Mouse (Mus musculus) C2C12 (cell line): ENCODE data around the gene Tgif1.

ENCODE experiments used
- CEBPB ChIP-seq: IDR thresholded peaks from one replicate; pipeline ENCODE4 v1.6.1; 2011; ENCODE audit warnings: low read depth, mild to moderate bottlenecking, control low read depth, moderate library complexity
- CTCF ChIP-seq: IDR thresholded peaks from one replicate; pipeline ENCODE4 v1.5.1; 2011; ENCODE audit not compliant: control insufficient read depth, insufficient read depth, insufficient read length
- MAX ChIP-seq: IDR thresholded peaks from one replicate; pipeline ENCODE4 v1.6.1; 2011; ENCODE audit warnings: mild to moderate bottlenecking, control low read depth
- MYOD1 ChIP-seq: IDR thresholded peaks from one replicate; pipeline ENCODE4 v1.6.1; 2011; ENCODE audit warnings: low read depth; ENCODE audit not compliant: control insufficient read depth, insufficient read length
- MYOG ChIP-seq: IDR thresholded peaks from one replicate; pipeline ENCODE4 v1.6.1; 2011; ENCODE audit not compliant: control insufficient read depth, insufficient read length; ENCODE audit errors: extremely low read depth
- USF1 ChIP-seq: IDR thresholded peaks from one replicate; pipeline ENCODE4 v1.6.1; 2011; ENCODE audit warnings: low read depth, mild to moderate bottlenecking, control low read depth, moderate library complexity

DNA sequence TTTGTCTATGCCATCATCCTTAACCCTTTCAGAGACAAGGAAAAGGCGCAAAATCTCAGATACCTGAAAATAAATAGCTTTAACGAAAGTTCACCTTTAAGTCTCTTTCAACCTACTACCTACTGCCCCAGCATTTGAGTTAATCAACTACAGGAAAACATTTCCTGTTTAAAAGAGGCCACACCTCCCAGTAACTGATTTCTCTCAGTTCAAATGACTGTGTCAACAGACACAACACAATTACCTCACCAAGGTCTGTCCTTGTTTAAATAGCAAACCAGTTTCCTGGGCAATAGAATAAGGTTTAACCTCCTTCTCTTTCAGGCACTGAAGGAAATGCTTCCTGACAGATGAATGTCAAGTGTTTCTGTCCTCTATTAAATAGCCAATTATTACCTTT, 7.8 kb downstream of the Tgif1 start:
- TF ChIP-seq CTCF (no peak), MAX (no peak), USF1 (no peak), MYOD1 (no peak), MYOG (no peak), CEBPB (no peak)
